ENCODE assay signal across 22 mouse cellular contexts in genomic region chr13:78172861-78173260, GRCm38 (mm10). TPM values are rescaled to one million over a fixed set of nuclear protein-coding genes. Genes with fewer than 3 reads are reported as not detected.
DNase-seq lines count a peak whose midpoint lies in the region; ATAC-seq and TF ChIP-seq lines count a peak whose summit lies in the region.
"Had no signal": no experiment of that assay in that cellular context is flagged by ENCODE, and none has a peak within 500 bp of the region (broad histone marks: within the 10 kb centered on the region; RNA-seq: fewer than 3 reads in every experiment).

No protein-coding gene starts in this region.

- H3K4me2 ChIP-seq in forebrain, postnatal 0 days (ENCODE audit: low read depth) = no peak overlapping the region
- peak overlapping the region; percentile 53 for H3K4me2 ChIP-seq in midbrain, embryonic 13.5 days (replicated peaks)
- H3K4me2 ChIP-seq: heart, embryonic 15.5 days; intestine, embryonic 15.5 days; limb, embryonic 13.5 days; liver, embryonic 13.5 days; lung, embryonic 15.5 days had no signal

- no peak for ATAC-seq in forebrain, postnatal 0 days
- no peak for ATAC-seq in midbrain, embryonic 13.5 days
- ATAC-seq: intestine, embryonic 15.5 days had no signal

- H3K27ac ChIP-seq in forebrain, embryonic 10.5 days = peak overlapping the region; percentile 89; the same call in 1 of the 2 replicates
- H3K27ac ChIP-seq in forebrain, postnatal 0 days (ENCODE audit: low read depth, low read length) = 0 out of 2 replicates have a peak overlapping the region, but pooled peaks have one; percentile 68
- H3K27ac ChIP-seq in midbrain, embryonic 13.5 days = 0 out of 2 replicates have a peak overlapping the region, but pooled peaks have one; percentile 80
- H3K27ac ChIP-seq: embryonic facial prominence, embryonic 10.5 days; heart, adult 2 months; heart, embryonic 15.5 days; intestine, embryonic 15.5 days; limb, embryonic 13.5 days; liver, embryonic 13.5 days; lung, embryonic 15.5 days; macrophage had no signal

- H3K4me1 ChIP-seq in forebrain, embryonic 10.5 days = peaks cover 50% of the 10 kb centered on the region
- no peaks in the 10 kb centered on the region for H3K4me1 ChIP-seq in forebrain, postnatal 0 days (ENCODE audit: insufficient read depth)
- H3K4me1 ChIP-seq in midbrain, embryonic 13.5 days (replicated peaks) = peaks cover 11% of the 10 kb centered on the region
- H3K4me1 ChIP-seq: heart, embryonic 15.5 days; intestine, embryonic 15.5 days; limb, embryonic 13.5 days; liver, embryonic 13.5 days had no signal

- peak; percentile 36 for DNase-seq in embryo, embryonic 11 days
- DNase-seq in forebrain, embryonic 10.5 days (ENCODE audit: extremely low spot score, low spot score) = no peak
- peak; percentile 56 for DNase-seq in forebrain, postnatal 0 days
- no peak for DNase-seq in cerebellum, adult 8-10 months
- DNase-seq in gastrocnemius, adult 18-20 months (ENCODE audit: low spot score) = no peak
- no peak for DNase-seq in left cerebral cortex, adult 18-20 months (ENCODE audit: low spot score in 2 of 2)
- DNase-seq: adrenal gland, adult 2 months; cerebellum, postnatal 14 days; gastrocnemius, postnatal 10 days; heart, adult 2 months; heart, postnatal 4 days; kidney, adult 9 months; kidney, postnatal 25 days; liver, embryonic 13.5 days; right cerebral cortex, postnatal 4 days had no signal

- 0% methylated on average over 3 of the region's 3 CpGs for WGBS in forebrain, embryonic 10.5 days
- WGBS in forebrain, postnatal 0 days = 22% methylated on average over 3 of the region's 3 CpGs
- 8% methylated on average over 3 of the region's 3 CpGs for WGBS in midbrain, embryonic 13.5 days

- no peaks in the 10 kb centered on the region for H3K9me3 ChIP-seq in forebrain, embryonic 10.5 days
- no peaks in the 10 kb centered on the region for H3K9me3 ChIP-seq in forebrain, postnatal 0 days (ENCODE audit: low read length)
- no peaks in the 10 kb centered on the region for H3K9me3 ChIP-seq in midbrain, embryonic 13.5 days
- H3K9me3 ChIP-seq: embryonic facial prominence, embryonic 10.5 days; heart, embryonic 15.5 days; intestine, embryonic 15.5 days; limb, embryonic 13.5 days; liver, embryonic 13.5 days; lung, embryonic 15.5 days had no signal

- no peak overlapping the region for H3K9ac ChIP-seq in forebrain, postnatal 0 days
- H3K9ac ChIP-seq in midbrain, embryonic 13.5 days (replicated peaks) = no peak overlapping the region; the same call in 1 of the 2 replicates
- H3K9ac ChIP-seq: heart, embryonic 15.5 days; intestine, embryonic 15.5 days; limb, embryonic 13.5 days; liver, embryonic 13.5 days; lung, embryonic 15.5 days had no signal

- no peaks in the 10 kb centered on the region for H3K36me3 ChIP-seq in forebrain, embryonic 10.5 days (replicated peaks)
- H3K36me3 ChIP-seq in forebrain, postnatal 0 days (ENCODE audit: insufficient read depth) = no peaks in the 10 kb centered on the region
- no peaks in the 10 kb centered on the region for H3K36me3 ChIP-seq in midbrain, embryonic 13.5 days
- H3K36me3 ChIP-seq: embryonic facial prominence, embryonic 10.5 days; heart, embryonic 15.5 days; intestine, embryonic 15.5 days; limb, embryonic 13.5 days; liver, embryonic 13.5 days; lung, embryonic 15.5 days had no signal

- TF ChIP-seq CTCF in forebrain, postnatal 0 days (IDR thresholded peaks at IDR 0.05; ENCODE audit: low read depth) = no peak

- H3K4me3 ChIP-seq in forebrain, embryonic 10.5 days = peak overlapping the region; percentile 42; the same call in 1 of the 2 replicates
- no peak overlapping the region for H3K4me3 ChIP-seq in forebrain, postnatal 0 days (ENCODE audit: low read depth, low read length)
- no peak overlapping the region for H3K4me3 ChIP-seq in midbrain, embryonic 13.5 days (replicated peaks)
- H3K4me3 ChIP-seq: heart, adult 2 months; heart, embryonic 15.5 days; intestine, embryonic 15.5 days; limb, embryonic 13.5 days; liver, embryonic 13.5 days; lung, embryonic 15.5 days had no signal

- H3K27me3 ChIP-seq in forebrain, embryonic 10.5 days (ENCODE audit: poor library complexity, severe bottlenecking) = peaks cover 100% of the 10 kb centered on the region
- H3K27me3 ChIP-seq in forebrain, postnatal 0 days (ENCODE audit: insufficient read depth, low read length) = peaks cover 20% of the 10 kb centered on the region
- H3K27me3 ChIP-seq in midbrain, embryonic 13.5 days = peaks cover 78% of the 10 kb centered on the region

RNA-seq across cellular contexts. Expression of gene Nr2f1, which starts 26.7 kb away (rescaled TPM):
- 64.9 and 66.1 TPM in 2 replicates for polyA plus RNA-seq in forebrain, embryonic 10.5 days (2016; fragmentation: Nextera tagmentation; extraction: Ambion mirVana)
- total RNA-seq in forebrain, postnatal 0 days (2014; rRNA removed) = 161 and 250 TPM in 2 replicates
- polyA plus RNA-seq in forebrain, postnatal 0 days (2015; fragmentation: Nextera tagmentation; extraction: Ambion mirVana) = 72.9 and 89.1 TPM in 2 replicates
- polyA plus RNA-seq in midbrain, embryonic 13.5 days (2015; fragmentation: Nextera tagmentation; extraction: Ambion mirVana) = 76.9 and 83.2 TPM in 2 replicates
- total RNA-seq in gastrocnemius, adult 18-20 months (2021) = under 1 TPM; 0.64 to 0.83 TPM
- total RNA-seq in left cerebral cortex, adult 18-20 months (2021) = 100 to 1,000 TPM; 113 to 124 TPM
- polyA plus RNA-seq: macrophage had no signal

Comparison
In these comparisons a context has a peak if more than half of its experiments do, and no peak if none do; other contexts are left out.
1. DNase-seq: peak in embryo, embryonic 11 days (single experiment) and forebrain, postnatal 0 days (single experiment); none in forebrain, embryonic 10.5 days (single experiment), cerebellum, adult 8-10 months (single experiment), gastrocnemius, adult 18-20 months (single experiment) and left cerebral cortex, adult 18-20 months (0 of 2).
2. RNA of gene Nr2f1, which starts 26.7 kb away (total RNA-seq): 161 to 250 TPM in forebrain, postnatal 0 days and 113 to 124 TPM in left cerebral cortex, adult 18-20 months; 0.64 to 0.83 TPM in gastrocnemius, adult 18-20 months; every median in the first group is over 10 times any median in the second.
3. Peak in every context shown above with its lines, with median percentiles within 50 percentile points of each other: H3K27ac ChIP-seq.